ENCODE assay signal across 15 mouse cellular contexts in genomic region chr1:38869398-38870195, GRCm38 (mm10). TPM values are rescaled to one million over a fixed set of nuclear protein-coding genes. Genes with fewer than 3 reads are reported as not detected.
"Had no signal": no experiment of that assay in that cellular context is flagged by ENCODE, and none has a peak within 500 bp of the region (broad histone marks: within the 10 kb centered on the region; RNA-seq: fewer than 3 reads in every experiment).

No protein-coding gene starts in this region.

- H3K4me2 ChIP-seq: limb, embryonic 12.5 days; liver, embryonic 13.5 days; neural tube, embryonic 12.5 days had no signal

- H3K9me3 ChIP-seq: limb, embryonic 12.5 days; liver, embryonic 13.5 days; midbrain, embryonic 10.5 days; neural tube, embryonic 12.5 days had no signal

- H3K4me3 ChIP-seq: layer of hippocampus, adult 2 months; limb, embryonic 12.5 days; liver, embryonic 13.5 days; midbrain, embryonic 10.5 days; myocyte; neural tube, embryonic 12.5 days had no signal

- ATAC-seq: liver, postnatal 0 days had no signal

- H3K27me3 ChIP-seq: liver, embryonic 13.5 days; neural tube, embryonic 12.5 days had no signal

- DNase-seq: kidney, postnatal 10 days; liver; liver, embryonic 13.5 days; liver, postnatal 0 days; lung, postnatal 36 days; midbrain, embryonic 14.5 days; right cerebral cortex, postnatal 4 days; spleen, adult 18-20 months; thymus, postnatal 14 days had no signal

- H3K9ac ChIP-seq: limb, embryonic 12.5 days; liver, embryonic 13.5 days; liver, postnatal 0 days; neural tube, embryonic 12.5 days had no signal

- H3K36me3 ChIP-seq: liver, embryonic 13.5 days had no signal

- H3K4me1 ChIP-seq: liver, embryonic 13.5 days; neural tube, embryonic 12.5 days had no signal

- H3K27ac ChIP-seq: layer of hippocampus, adult 2 months; limb, embryonic 12.5 days; liver, embryonic 13.5 days; midbrain, embryonic 10.5 days; neural tube, embryonic 12.5 days had no signal

RNA-seq across cellular contexts. Expression of gene Chst10, which starts 28.4 kb away (rescaled TPM):
- polyA plus RNA-seq: myocyte had no signal

RNA-seq across cellular contexts. Expression of gene Lonrf2, which starts 33.1 kb away (rescaled TPM):
- total RNA-seq: neutrophil, adult 5-6 weeks had no signal
- polyA plus RNA-seq: myocyte had no signal
